Mouse (Mus musculus): ENCODE data around the gene Ssbp3.

Gene Ssbp3

GRCm38 (mm10) chr4:106985899-106986832 lies 75.7 kb downstream of the Ssbp3 start:
- no peak for DNase-seq (ENCODE audit: low read depth, low spot score)

GRCm38 (mm10) chr4:106987725-106988364 lies 77.3 kb downstream of the Ssbp3 start:
- peak; percentile 84 for DNase-seq (ENCODE audit: low read depth, low spot score)

GRCm38 (mm10) chr4:106988886-106989225 lies 78.4 kb downstream of the Ssbp3 start:
- no peak for DNase-seq (ENCODE audit: low read depth, low spot score)

GRCm38 (mm10) chr4:106989226-106989983 lies 78.9 kb downstream of the Ssbp3 start:
- no peak for DNase-seq (ENCODE audit: low read depth, low spot score)

- DNase-seq (ENCODE audit: low read depth, low spot score), result no peak
Measured at GRCm38 (mm10) chr4:106993053-106993452, 82.6 kb downstream of the Ssbp3 start.

- DNase-seq (ENCODE audit: low read depth, low spot score), result no peak
Measured at GRCm38 (mm10) chr4:106994252-106994651, 83.8 kb downstream of the Ssbp3 start.

- no peak for DNase-seq (ENCODE audit: low read depth, low spot score)
Measured at GRCm38 (mm10) chr4:106995069-106995468, 84.6 kb downstream of the Ssbp3 start.

GRCm38 (mm10) chr4:106995513-106995912 lies 85.0 kb downstream of the Ssbp3 start:
- no peak for DNase-seq (ENCODE audit: low read depth, low spot score)

GRCm38 (mm10) chr4:106996305-106997076 lies 86.0 kb downstream of the Ssbp3 start:
- DNase-seq (ENCODE audit: low read depth, low spot score), result peak; percentile 27

- DNase-seq (ENCODE audit: low read depth, low spot score), result no peak
Measured at GRCm38 (mm10) chr4:107001259-107001810, 90.8 kb downstream of the Ssbp3 start.

GRCm38 (mm10) chr4:107001916-107002488 lies 91.5 kb downstream of the Ssbp3 start:
- no peak for DNase-seq (ENCODE audit: low read depth, low spot score)

GRCm38 (mm10) chr4:107002517-107003165 lies 92.1 kb downstream of the Ssbp3 start:
- DNase-seq (ENCODE audit: low read depth, low spot score), result no peak

GRCm38 (mm10) chr4:107003199-107003598 lies 92.7 kb downstream of the Ssbp3 start:
- no peak for DNase-seq (ENCODE audit: low read depth, low spot score)

GRCm38 (mm10) chr4:107003786-107004185 lies 93.3 kb downstream of the Ssbp3 start:
- no peak for DNase-seq (ENCODE audit: low read depth, low spot score)

GRCm38 (mm10) chr4:107004346-107004745 lies 93.8 kb downstream of the Ssbp3 start:
- no peak for DNase-seq (ENCODE audit: low read depth, low spot score)

GRCm38 (mm10) chr4:107005166-107005565 lies 94.7 kb downstream of the Ssbp3 start:
- no peak for DNase-seq (ENCODE audit: low read depth, low spot score)

GRCm38 (mm10) chr4:107006229-107006628 lies 95.7 kb downstream of the Ssbp3 start:
- DNase-seq (ENCODE audit: low read depth, low spot score), result no peak

GRCm38 (mm10) chr4:107006807-107007206 lies 96.3 kb downstream of the Ssbp3 start:
- no peak for DNase-seq (ENCODE audit: low read depth, low spot score)

- no peak for DNase-seq (ENCODE audit: low read depth, low spot score)
Measured at GRCm38 (mm10) chr4:107007359-107007758, 96.9 kb downstream of the Ssbp3 start.

GRCm38 (mm10) chr4:107008161-107008560 lies 97.7 kb downstream of the Ssbp3 start:
- DNase-seq (ENCODE audit: low read depth, low spot score), result no peak

All from CD4-positive, CD25-positive, alpha-beta regulatory T cell, adult 2 months (primary cell).